In genomic region chr6:32790487-32790886, GRCm38 (mm10) we compare ENCODE assay signal across 17 mouse cellular contexts.
"Had no signal": no experiment of that assay in that cellular context is flagged by ENCODE, and none has a peak within 500 bp of the region (broad histone marks: within the 10 kb centered on the region; RNA-seq: fewer than 3 reads in every experiment).

No protein-coding gene starts in this region.

- H3K36me3 ChIP-seq: lung, embryonic 15.5 days; midbrain, embryonic 15.5 days; stomach, embryonic 15.5 days had no signal

- H3K27ac ChIP-seq: lung, embryonic 15.5 days; macrophage; midbrain, embryonic 13.5 days; midbrain, embryonic 15.5 days; neural tube, embryonic 12.5 days; stomach, embryonic 15.5 days; stomach, postnatal 0 days had no signal

- H3K9me3 ChIP-seq: lung, embryonic 15.5 days; megakaryocyte, embryonic 14.5 days; midbrain, embryonic 13.5 days; midbrain, embryonic 15.5 days; neural tube, embryonic 12.5 days; stomach, embryonic 15.5 days had no signal

- H3K4me3 ChIP-seq: lung, embryonic 15.5 days; megakaryocyte, embryonic 14.5 days; midbrain, embryonic 13.5 days; midbrain, embryonic 15.5 days; neural tube, embryonic 12.5 days; stomach, embryonic 15.5 days had no signal

- DNase-seq: lung, adult 2 months; lung, postnatal 14 days; lung, postnatal 36 days; right cerebral cortex, postnatal 14 days; thymus, adult 2 months; thymus, postnatal 25 days; thymus, postnatal 4 days had no signal

- H3K27me3 ChIP-seq: lung, embryonic 15.5 days; megakaryocyte, embryonic 14.5 days; midbrain, embryonic 13.5 days; midbrain, embryonic 15.5 days; neural tube, embryonic 12.5 days; stomach, embryonic 15.5 days had no signal

- H3K9ac ChIP-seq: lung, embryonic 15.5 days; midbrain, embryonic 13.5 days; midbrain, embryonic 15.5 days; neural tube, embryonic 12.5 days; stomach, embryonic 15.5 days had no signal

- ATAC-seq: lung, postnatal 0 days; midbrain, embryonic 13.5 days; midbrain, embryonic 15.5 days had no signal

- H3K4me1 ChIP-seq: lung, embryonic 15.5 days; midbrain, embryonic 13.5 days; midbrain, embryonic 15.5 days; neural tube, embryonic 12.5 days; stomach, embryonic 15.5 days had no signal

- H3K4me2 ChIP-seq: lung, embryonic 15.5 days; midbrain, embryonic 11.5 days; midbrain, embryonic 13.5 days; midbrain, embryonic 15.5 days; neural tube, embryonic 12.5 days; stomach, embryonic 15.5 days had no signal
